Mouse (Mus musculus): ENCODE measurements around the gene Naa80. TPM values are rescaled to one million over a fixed set of nuclear protein-coding genes. Genes with fewer than 3 reads are reported as not detected.
A peak's percentile ranks its signal among the peaks of the same experiment; 100 is the strongest.

Gene Naa80
- polyA plus RNA-seq, 1 experiment from 2014 or later: 16.2 TPM

GRCm38 (mm10) chr9:107598385-107598784, 19.7 kb downstream of the Naa80 start:
- H3K4me2 ChIP-seq (ENCODE audit: low read length): no peak overlapping the region
- no peak overlapping the region for H3K9ac ChIP-seq (replicated peaks; ENCODE audit: low read depth, low read length)
- H3K36me3 ChIP-seq (ENCODE audit: control insufficient read depth, insufficient read depth): no peaks in the 10 kb centered on the region
- no peak for ATAC-seq
- H3K27me3 ChIP-seq (replicated peaks; ENCODE audit: control insufficient read depth, insufficient read depth, low read length): no peaks in the 10 kb centered on the region
- 82% methylated on average over 5 of the region's 5 CpGs for WGBS
- H3K27ac ChIP-seq (ENCODE audit: low read length): no peak overlapping the region
- no peak overlapping the region for H3K4me3 ChIP-seq (replicated peaks; ENCODE audit: low read length)
- peaks cover 4% of the 10 kb centered on the region for H3K4me1 ChIP-seq (replicated peaks; ENCODE audit: control insufficient read depth, insufficient read depth, low read length)
- H3K9me3 ChIP-seq (ENCODE audit: control insufficient read depth, low read length): no peaks in the 10 kb centered on the region

- H3K4me1 ChIP-seq (replicated peaks; ENCODE audit: control insufficient read depth, insufficient read depth, low read length): peaks cover 4% of the 10 kb centered on the region
- ATAC-seq: no peak
- no peaks in the 10 kb centered on the region for H3K36me3 ChIP-seq (ENCODE audit: control insufficient read depth, insufficient read depth)
- H3K27me3 ChIP-seq (replicated peaks; ENCODE audit: control insufficient read depth, insufficient read depth, low read length): no peaks in the 10 kb centered on the region
- no peaks in the 10 kb centered on the region for H3K9me3 ChIP-seq (ENCODE audit: control insufficient read depth, low read length)
- no peak overlapping the region; the same call in 1 of the 2 replicates for H3K9ac ChIP-seq (replicated peaks; ENCODE audit: low read depth, low read length)
- no peak overlapping the region for H3K4me3 ChIP-seq (replicated peaks; ENCODE audit: low read length)
- H3K4me2 ChIP-seq (ENCODE audit: low read length): no peak overlapping the region
- 93% methylated on average over 9 of the region's 9 CpGs for WGBS
- H3K27ac ChIP-seq (ENCODE audit: low read length): no peak overlapping the region
Observed at GRCm38 (mm10) chr9:107599433-107599832, 20.7 kb downstream of the Naa80 start.

- 77% methylated on average over 14 of the region's 14 CpGs for WGBS
Observed at GRCm38 (mm10) chr9:107599842-107600241, 21.2 kb downstream of the Naa80 start.

GRCm38 (mm10) chr9:107600745-107601144, 22.1 kb downstream of the Naa80 start:
- H3K27me3 ChIP-seq (replicated peaks; ENCODE audit: control insufficient read depth, insufficient read depth, low read length): no peaks in the 10 kb centered on the region
- no peak overlapping the region; the same call in 1 of the 2 replicates for H3K9ac ChIP-seq (replicated peaks; ENCODE audit: low read depth, low read length)
- H3K36me3 ChIP-seq (ENCODE audit: control insufficient read depth, insufficient read depth): no peaks in the 10 kb centered on the region
- 80% methylated on average over 12 of the region's 12 CpGs for WGBS
- no peak for ATAC-seq
- no peak overlapping the region for H3K4me2 ChIP-seq (ENCODE audit: low read length)
- no peak overlapping the region for H3K4me3 ChIP-seq (replicated peaks; ENCODE audit: low read length)
- H3K27ac ChIP-seq (ENCODE audit: low read length): no peak overlapping the region
- H3K9me3 ChIP-seq (ENCODE audit: control insufficient read depth, low read length): no peaks in the 10 kb centered on the region
- peaks cover 9% of the 10 kb centered on the region for H3K4me1 ChIP-seq (replicated peaks; ENCODE audit: control insufficient read depth, insufficient read depth, low read length)

More at GRCm38 (mm10) chr9:107599842-107600241, 21.2 kb downstream of the Naa80 start:
- Histone ChIP-seq H3K27me3 (replicated peaks; ENCODE audit: control insufficient read depth, insufficient read depth, low read length) (no peaks in the 10 kb centered on the region), H3K9me3 (ENCODE audit: control insufficient read depth, low read length) (no peaks in the 10 kb centered on the region), H3K36me3 (ENCODE audit: control insufficient read depth, insufficient read depth) (no peaks in the 10 kb centered on the region), H3K4me1 (replicated peaks; ENCODE audit: control insufficient read depth, insufficient read depth, low read length) (peaks cover 7% of the 10 kb centered on the region), H3K4me3 (replicated peaks; ENCODE audit: low read length) (no peak overlapping the region), H3K27ac (ENCODE audit: low read length) (no peak overlapping the region), H3K4me2 (ENCODE audit: low read length) (no peak overlapping the region), H3K9ac (replicated peaks; ENCODE audit: low read depth, low read length) (peak overlapping the region; percentile 5; the same call in 1 of the 2 replicates)
- no peak for ATAC-seq

GRCm38 (mm10) chr9:107601275-107601674, 22.6 kb downstream of the Naa80 start:
- H3K36me3 ChIP-seq (ENCODE audit: control insufficient read depth, insufficient read depth): no peaks in the 10 kb centered on the region
- no peak for ATAC-seq
- peaks cover 9% of the 10 kb centered on the region for H3K4me1 ChIP-seq (replicated peaks; ENCODE audit: control insufficient read depth, insufficient read depth, low read length)
- H3K4me3 ChIP-seq (replicated peaks; ENCODE audit: low read length): no peak overlapping the region
- 91% methylated on average over 11 of the region's 11 CpGs for WGBS
- no peak overlapping the region for H3K9ac ChIP-seq (replicated peaks; ENCODE audit: low read depth, low read length)
- no peaks in the 10 kb centered on the region for H3K27me3 ChIP-seq (replicated peaks; ENCODE audit: control insufficient read depth, insufficient read depth, low read length)
- no peaks in the 10 kb centered on the region for H3K9me3 ChIP-seq (ENCODE audit: control insufficient read depth, low read length)
- no peak overlapping the region for H3K27ac ChIP-seq (ENCODE audit: low read length)
- no peak overlapping the region for H3K4me2 ChIP-seq (ENCODE audit: low read length)

- 15% methylated on average over 10 of the region's 10 CpGs for WGBS
- Histone ChIP-seq H3K36me3 (ENCODE audit: control insufficient read depth, insufficient read depth) (no peaks in the 10 kb centered on the region), H3K4me3 (replicated peaks; ENCODE audit: low read length) (no peak overlapping the region), H3K4me2 (ENCODE audit: low read length) (no peak overlapping the region), H3K27ac (ENCODE audit: low read length) (no peak overlapping the region), H3K4me1 (replicated peaks; ENCODE audit: control insufficient read depth, insufficient read depth, low read length) (peaks cover 9% of the 10 kb centered on the region), H3K27me3 (replicated peaks; ENCODE audit: control insufficient read depth, insufficient read depth, low read length) (no peaks in the 10 kb centered on the region), H3K9ac (replicated peaks; ENCODE audit: low read depth, low read length) (peak overlapping the region; percentile 2; the same call in 1 of the 2 replicates), H3K9me3 (ENCODE audit: control insufficient read depth, low read length) (no peaks in the 10 kb centered on the region)
- peak; percentile 78 for ATAC-seq
Observed at GRCm38 (mm10) chr9:107602068-107602648, 23.5 kb downstream of the Naa80 start.

- H3K9me3 ChIP-seq (ENCODE audit: control insufficient read depth, low read length): no peaks in the 10 kb centered on the region
- no peaks in the 10 kb centered on the region for H3K36me3 ChIP-seq (ENCODE audit: control insufficient read depth, insufficient read depth)
- 83% methylated on average over 6 of the region's 6 CpGs for WGBS
- no peak for ATAC-seq
- no peak overlapping the region for H3K4me2 ChIP-seq (ENCODE audit: low read length)
- H3K27ac ChIP-seq (ENCODE audit: low read length): no peak overlapping the region
- H3K4me1 ChIP-seq (replicated peaks; ENCODE audit: control insufficient read depth, insufficient read depth, low read length): peaks cover 9% of the 10 kb centered on the region
- H3K27me3 ChIP-seq (replicated peaks; ENCODE audit: control insufficient read depth, insufficient read depth, low read length): no peaks in the 10 kb centered on the region
- H3K9ac ChIP-seq (replicated peaks; ENCODE audit: low read depth, low read length): no peak overlapping the region
- H3K4me3 ChIP-seq (replicated peaks; ENCODE audit: low read length): no peak overlapping the region
Observed at GRCm38 (mm10) chr9:107603251-107603650, 24.6 kb downstream of the Naa80 start.

- Histone ChIP-seq H3K36me3 (ENCODE audit: control insufficient read depth, insufficient read depth) (no peaks in the 10 kb centered on the region), H3K4me3 (replicated peaks; ENCODE audit: low read length) (no peak overlapping the region), H3K4me1 (replicated peaks; ENCODE audit: control insufficient read depth, insufficient read depth, low read length) (peaks cover 9% of the 10 kb centered on the region), H3K4me2 (ENCODE audit: low read length) (no peak overlapping the region), H3K9me3 (ENCODE audit: control insufficient read depth, low read length) (no peaks in the 10 kb centered on the region), H3K27ac (ENCODE audit: low read length) (no peak overlapping the region), H3K9ac (replicated peaks; ENCODE audit: low read depth, low read length) (no peak overlapping the region), H3K27me3 (replicated peaks; ENCODE audit: control insufficient read depth, insufficient read depth, low read length) (no peaks in the 10 kb centered on the region)
- WGBS: 48% methylated on average over 23 of the region's 23 CpGs
- ATAC-seq: no peak
Observed at GRCm38 (mm10) chr9:107605041-107605661, 26.5 kb downstream of the Naa80 start.

- no peak for ATAC-seq
- no peak overlapping the region for H3K27ac ChIP-seq (ENCODE audit: low read length)
- no peak overlapping the region for H3K9ac ChIP-seq (replicated peaks; ENCODE audit: low read depth, low read length)
- H3K27me3 ChIP-seq (replicated peaks; ENCODE audit: control insufficient read depth, insufficient read depth, low read length): no peaks in the 10 kb centered on the region
- H3K36me3 ChIP-seq (ENCODE audit: control insufficient read depth, insufficient read depth): no peaks in the 10 kb centered on the region
- 33% methylated on average over 9 of the region's 9 CpGs for WGBS
- H3K4me1 ChIP-seq (replicated peaks; ENCODE audit: control insufficient read depth, insufficient read depth, low read length): peaks cover 10% of the 10 kb centered on the region
- no peak overlapping the region for H3K4me2 ChIP-seq (ENCODE audit: low read length)
- H3K4me3 ChIP-seq (replicated peaks; ENCODE audit: low read length): no peak overlapping the region
- no peaks in the 10 kb centered on the region for H3K9me3 ChIP-seq (ENCODE audit: control insufficient read depth, low read length)
Observed at GRCm38 (mm10) chr9:107606591-107606990, 27.9 kb downstream of the Naa80 start.

Data from forebrain, embryonic 16.5 days (tissue).